Mouse (Mus musculus) limb, embryonic 13.5 days (tissue): ENCODE data around the gene Impdh2. TPM values are rescaled to one million over a fixed set of nuclear protein-coding genes. Genes with fewer than 3 reads are reported as not detected.
A peak's percentile ranks its signal among the peaks of the same experiment; 100 is the strongest.

Experiments used
- ATAC-seq: fragments of 200-750 bp; cut with Nextera tagmentation; 2 replicates; pipeline ENCODE4 v1.8.0; 2017; ENCODE audit warnings: low read depth, moderate number of reproducible peaks, moderate TSS enrichment; ENCODE audit not compliant: low FRiP score
- H3K27ac ChIP-seq: fragments of 300-500 bp; sonication (generic); 2 replicates; pipeline ENCODE4 v1.5.1; 2015; ENCODE audit warnings: inconsistent platforms, mild to moderate bottlenecking, moderate library complexity
- H3K27me3 ChIP-seq: fragments of 300-500 bp; sonication (generic); 2 replicates; pipeline ENCODE4 v1.6.1; 2015; ENCODE audit warnings: mild to moderate bottlenecking, inconsistent platforms
- H3K36me3 ChIP-seq: fragments of 300-500 bp; sonication (generic); 2 replicates; pipeline ENCODE4 v1.6.1; 2015; ENCODE audit warnings: inconsistent platforms, mild to moderate bottlenecking, moderate library complexity
- H3K4me1 ChIP-seq: fragments of 300-500 bp; sonication (generic); 2 replicates; pipeline ENCODE4 v1.6.1; 2015; ENCODE audit warnings: inconsistent platforms
- H3K4me2 ChIP-seq: fragments of 300-500 bp; sonication (generic); replicated peaks from 2 replicates; pipeline ENCODE4 v1.6.1; 2015; ENCODE audit warnings: inconsistent platforms, mild to moderate bottlenecking, moderate library complexity
- H3K4me3 ChIP-seq: fragments of 300-500 bp; sonication (generic); 2 replicates; pipeline ENCODE4 v1.5.1; 2015; ENCODE audit warnings: moderate library complexity, mild to moderate bottlenecking, inconsistent platforms
- H3K9ac ChIP-seq: fragments of 300-500 bp; sonication (generic); 2 replicates; pipeline ENCODE4 v1.6.1; 2015; ENCODE audit warnings: mild to moderate bottlenecking, inconsistent platforms
- H3K9me3 ChIP-seq: fragments of 300-500 bp; sonication (generic); 2 replicates; pipeline ENCODE4 v1.6.1; 2016; ENCODE audit warnings: inconsistent platforms
- WGBS: fragments of 180-500 bp; shearing (Covaris S2); methylation state at CpG from one replicate; pipeline ENCODE4 v1.1.7; 2015; 5-methylcytosine and 5-hydroxymethylcytosine counted together
- polyA plus RNA-seq: library from polyadenylated mRNA; unstranded; fragments of >200 nt; fragmentation: Nextera tagmentation; extraction: Ambion mirVana; gene quantifications from 2 replicates; pipeline ENCODE4 v1.2.1, GENCODE M21; 2015

Gene Impdh2
- polyA plus RNA-seq, 1 experiment from 2014 or later: 188 TPM

DNA sequence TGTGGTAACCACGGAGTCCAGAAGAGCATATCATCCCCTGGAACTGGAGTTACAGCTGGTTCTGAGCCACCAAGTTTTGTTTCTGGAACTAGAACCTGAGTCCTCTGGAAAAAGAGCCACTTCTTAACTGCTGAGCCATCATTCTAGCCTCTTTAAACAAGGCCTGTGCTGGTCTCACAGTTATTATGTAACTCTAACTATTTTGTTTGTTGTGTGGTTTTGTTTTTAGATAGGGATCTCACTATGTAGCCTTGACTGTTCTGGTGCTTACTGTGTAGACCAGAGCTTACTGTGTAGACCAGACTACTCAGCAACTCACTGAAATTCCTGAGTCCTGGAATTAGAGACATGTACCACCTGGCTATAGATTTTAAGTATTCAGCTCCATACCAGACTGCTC, 13.2 kb upstream of the Impdh2 start:
- Histone ChIP-seq H3K27ac (no peak overlapping the region), H3K9me3 (no peaks in the 10 kb centered on the region), H3K4me2 (no peak overlapping the region), H3K36me3 (peaks cover 88% of the 10 kb centered on the region), H3K9ac (no peak overlapping the region), H3K4me1 (no peaks in the 10 kb centered on the region), H3K4me3 (no peak overlapping the region), H3K27me3 (no peaks in the 10 kb centered on the region)
- WGBS: 95% methylated on average over 1 of the region's 1 CpGs
- no peak for ATAC-seq

DNA sequence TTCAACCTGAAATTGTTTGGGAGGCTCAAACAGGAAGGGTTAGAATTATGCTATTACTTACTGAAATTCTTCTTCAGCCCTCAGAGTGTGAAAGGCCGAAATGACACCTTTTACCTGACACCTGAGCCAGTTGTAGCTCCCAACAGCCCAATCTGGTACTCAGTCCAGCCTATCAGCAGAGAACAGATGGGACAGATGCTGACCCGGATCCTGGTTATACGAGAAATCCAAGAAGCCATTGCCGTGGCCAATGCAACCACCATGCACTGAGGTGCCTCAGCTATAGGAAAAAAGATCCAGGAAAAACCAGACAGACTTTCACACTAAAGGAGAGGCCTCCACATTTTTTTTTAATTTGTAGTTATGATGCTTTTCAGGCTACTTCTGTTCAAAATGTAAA, 917 bp upstream of the Impdh2 start:
- Histone ChIP-seq H3K27me3 (no peaks in the 10 kb centered on the region), H3K4me3 (no peak overlapping the region), H3K9ac (no peak overlapping the region), H3K4me2 (no peak overlapping the region), H3K4me1 (peaks cover 13% of the 10 kb centered on the region), H3K36me3 (peaks cover 79% of the 10 kb centered on the region), H3K27ac (no peak overlapping the region; the same call in 1 of the 2 replicates), H3K9me3 (no peaks in the 10 kb centered on the region)
- WGBS: 85% methylated on average over 4 of the region's 4 CpGs
- ATAC-seq: no peak

DNA sequence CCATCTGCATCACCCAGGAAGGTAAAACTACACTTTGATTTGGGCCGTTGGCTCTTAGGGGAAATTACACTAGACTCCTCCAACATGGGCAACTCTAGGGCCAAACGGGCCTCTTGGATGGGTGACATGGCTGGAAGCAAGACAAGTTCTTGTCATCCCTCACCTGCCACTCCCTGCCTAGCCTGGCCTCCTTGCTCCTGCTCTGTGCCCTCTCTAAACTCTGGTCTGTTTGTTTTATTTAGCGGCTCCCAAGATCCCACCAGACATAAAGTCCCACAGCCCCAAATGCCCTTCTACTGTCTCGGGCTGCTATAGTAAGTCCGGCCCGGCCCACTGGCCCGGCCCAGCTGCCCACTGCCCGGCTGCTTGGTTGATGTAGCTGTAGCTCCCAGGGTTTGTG, 3.6 kb downstream of the Impdh2 start:
- peaks cover 56% of the 10 kb centered on the region for H3K36me3 ChIP-seq

DNA sequence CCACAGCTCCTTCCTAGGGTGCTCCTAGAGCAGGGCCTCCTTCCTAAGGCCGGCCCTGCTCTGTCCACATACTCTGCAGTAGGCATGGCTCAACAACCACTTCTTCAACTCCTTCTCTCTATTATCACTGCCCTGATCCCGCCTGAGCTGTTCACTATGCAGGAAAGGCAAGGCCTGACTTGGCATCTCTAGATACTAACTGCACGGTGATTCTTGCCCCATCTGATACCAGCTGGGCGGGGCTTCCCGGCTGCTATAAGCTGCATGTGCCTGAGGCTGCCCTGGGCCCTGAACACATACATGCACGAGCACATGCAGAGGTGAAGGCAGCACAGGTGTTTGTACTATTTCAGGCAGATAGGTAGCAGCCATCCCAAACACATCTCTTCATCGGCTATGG, 4.0 kb downstream of the Impdh2 start:
- peaks cover 37% of the 10 kb centered on the region for H3K4me1 ChIP-seq
- no peak overlapping the region for H3K4me2 ChIP-seq
- peaks cover 51% of the 10 kb centered on the region for H3K36me3 ChIP-seq
- no peaks in the 10 kb centered on the region for H3K27me3 ChIP-seq
- ATAC-seq: no peak
- no peak overlapping the region for H3K9ac ChIP-seq
- H3K9me3 ChIP-seq: no peaks in the 10 kb centered on the region
- WGBS: 90% methylated on average over 7 of the region's 7 CpGs
- H3K4me3 ChIP-seq: no peak overlapping the region
- no peak overlapping the region for H3K27ac ChIP-seq

More for the DNA sequence above, 3.6 kb downstream of the Impdh2 start:
- ATAC-seq: no peak
- Histone ChIP-seq H3K9ac (no peak overlapping the region), H3K9me3 (no peaks in the 10 kb centered on the region), H3K27ac (no peak overlapping the region), H3K4me2 (no peak overlapping the region), H3K4me3 (no peak overlapping the region), H3K4me1 (peaks cover 32% of the 10 kb centered on the region), H3K27me3 (no peaks in the 10 kb centered on the region)
- WGBS: 88% methylated on average over 8 of the region's 8 CpGs

DNA sequence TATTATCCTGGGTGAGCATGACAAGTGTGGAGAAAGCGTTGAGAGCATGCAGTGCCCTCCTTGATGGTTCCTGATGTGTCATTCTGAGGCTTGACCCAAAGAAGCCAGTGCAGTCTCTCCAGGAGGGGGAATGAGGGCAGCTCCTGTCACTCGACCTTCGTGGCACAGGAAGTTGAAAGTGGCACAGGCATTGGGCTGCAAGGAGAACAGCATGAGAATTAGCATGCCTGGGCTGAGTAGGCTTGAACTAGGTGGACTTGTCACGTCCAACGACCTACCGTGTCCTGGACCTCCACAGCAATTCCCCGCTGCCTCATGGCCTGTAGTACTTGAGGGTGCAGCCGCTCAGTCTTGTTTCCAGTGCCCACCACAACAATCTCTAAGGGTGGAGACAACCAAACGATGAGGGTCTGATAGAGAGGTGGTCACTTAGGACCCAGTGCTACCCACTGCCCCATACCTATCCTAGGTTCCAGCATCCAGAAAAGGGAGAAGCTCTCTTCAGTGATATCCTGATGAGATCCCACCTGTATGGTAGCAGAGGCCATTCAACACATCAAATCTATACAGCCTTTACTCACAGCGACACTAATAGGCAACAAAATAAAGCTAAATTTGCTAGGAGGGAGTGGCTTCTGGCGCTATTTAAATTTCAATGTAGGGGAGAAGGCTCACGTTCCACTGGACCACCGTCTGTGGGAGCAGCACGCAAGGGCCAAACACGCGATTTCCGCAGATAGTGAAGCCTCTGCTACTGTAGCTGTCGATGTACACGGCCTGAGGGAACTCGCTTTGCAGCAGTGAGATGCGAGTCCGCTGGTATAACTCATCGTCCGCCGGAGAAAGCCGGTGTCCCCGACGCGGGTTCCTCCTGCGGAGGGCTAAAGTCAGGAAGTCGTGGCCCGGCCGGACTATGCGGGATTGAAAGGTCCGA, 6.1 kb downstream of the Impdh2 start:
- no peaks in the 10 kb centered on the region for H3K9me3 ChIP-seq
- H3K27me3 ChIP-seq: no peaks in the 10 kb centered on the region
- ATAC-seq: no peak
- H3K4me3 ChIP-seq: peak overlapping the region; percentile 71
- H3K9ac ChIP-seq: peak overlapping the region; percentile 85
- H3K4me1 ChIP-seq: peaks cover 45% of the 10 kb centered on the region
- H3K27ac ChIP-seq: peak overlapping the region; percentile 85
- WGBS: 11% methylated on average over 35 of the region's 35 CpGs
- H3K36me3 ChIP-seq: peaks cover 51% of the 10 kb centered on the region
- H3K4me2 ChIP-seq: peak overlapping the region; percentile 99

DNA sequence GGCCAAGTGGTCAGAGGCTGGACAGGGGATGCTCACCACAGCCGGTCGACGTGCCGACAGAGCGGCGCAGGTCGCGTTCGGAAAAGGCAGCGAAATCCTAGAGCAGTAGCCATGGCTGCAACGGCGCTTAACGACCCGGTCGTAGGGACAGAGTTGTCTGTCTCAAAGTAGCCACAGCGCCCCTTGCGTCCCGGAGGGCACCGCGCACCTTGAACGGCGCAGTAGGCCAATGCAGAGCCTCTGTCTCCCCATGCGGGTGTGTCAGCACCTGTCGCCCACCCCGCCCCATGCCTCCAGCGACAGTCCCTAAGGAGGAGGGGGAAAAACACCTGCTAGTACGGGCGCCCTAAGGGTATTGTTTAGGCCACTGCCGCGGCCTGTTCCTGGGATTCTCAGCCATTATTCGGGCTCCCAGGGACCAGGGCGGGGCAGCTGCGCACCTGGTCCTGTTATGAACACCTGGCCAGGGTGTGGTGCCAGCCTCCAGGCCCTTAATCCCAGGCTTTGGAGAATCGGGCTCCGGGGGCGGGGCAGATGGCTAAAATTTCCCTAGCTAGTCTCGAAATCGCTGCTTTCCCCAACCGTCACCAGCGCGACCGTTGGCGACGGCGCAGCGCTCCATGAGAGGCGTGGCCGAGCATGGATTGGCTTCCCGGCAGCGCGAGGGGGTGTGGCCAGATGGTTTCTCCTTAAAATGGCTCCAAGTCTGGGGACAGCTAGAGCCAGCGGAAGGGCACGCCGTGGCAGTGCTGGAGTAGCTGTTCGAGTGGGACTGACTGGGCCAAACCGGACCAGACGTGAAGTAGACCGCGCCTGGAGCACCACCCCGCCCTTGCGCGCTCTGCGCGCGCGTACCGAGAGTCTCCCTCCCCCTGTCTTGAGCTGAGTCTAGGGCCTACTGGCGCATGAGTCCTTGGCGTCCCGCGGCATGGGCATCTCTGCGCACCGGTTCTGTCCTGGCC, 7.0 kb downstream of the Impdh2 start, which contains the start of gene Ndufaf3:
Gene Ndufaf3 (minus strand): TSS at position 620 of the 962 bp plus-strand sequence.
- Histone ChIP-seq H3K4me3 (peak within 1 kb of the TSS; percentile 71), H3K9me3 (no peaks in the 10 kb centered on the region), H3K4me1 (peaks cover 37% of the 10 kb centered on the region), H3K27me3 (no peaks in the 10 kb centered on the region), H3K9ac (peak within 1 kb of the TSS; percentile 85), H3K27ac (peak within 1 kb of the TSS; percentile 85), H3K36me3 (peaks cover 52% of the 10 kb centered on the region), H3K4me2 (peak within 1 kb of the TSS; percentile 99)
- peak; percentile 87 for ATAC-seq
- WGBS: under 1% methylated on average over 73 of the region's 73 CpGs

DNA sequence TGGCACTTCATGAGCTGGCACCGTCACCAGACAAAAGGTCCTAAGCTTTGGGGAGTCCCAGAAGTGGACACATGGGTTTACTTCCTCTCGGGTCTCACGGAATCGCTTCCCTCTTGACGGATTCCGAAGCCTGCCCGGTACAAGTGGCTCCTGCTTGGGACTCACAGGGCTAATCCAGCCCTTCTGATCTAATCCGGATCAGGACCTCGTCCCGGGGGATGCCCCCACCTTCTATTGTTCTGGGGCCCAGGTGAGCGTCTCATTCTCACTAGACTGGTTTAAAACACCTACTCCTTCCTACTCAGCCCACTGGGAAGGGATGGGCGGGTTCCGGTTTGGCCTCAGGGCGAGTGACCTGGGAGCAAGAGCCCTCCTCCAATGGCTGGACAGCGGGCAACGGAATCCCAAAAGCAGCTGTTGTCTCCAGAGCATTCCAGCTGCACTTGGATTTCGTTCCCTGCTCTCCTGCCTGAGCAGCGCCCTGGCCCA, 7.9 kb downstream of the Impdh2 start:
- Histone ChIP-seq H3K9ac (peak overlapping the region; percentile 85), H3K4me2 (peak overlapping the region; percentile 99), H3K27ac (peak overlapping the region; percentile 85), H3K4me1 (peaks cover 37% of the 10 kb centered on the region), H3K36me3 (peaks cover 54% of the 10 kb centered on the region), H3K4me3 (peak overlapping the region; percentile 71), H3K9me3 (no peaks in the 10 kb centered on the region), H3K27me3 (no peaks in the 10 kb centered on the region)
- 12% methylated on average over 18 of the region's 18 CpGs for WGBS
- no peak for ATAC-seq

DNA sequence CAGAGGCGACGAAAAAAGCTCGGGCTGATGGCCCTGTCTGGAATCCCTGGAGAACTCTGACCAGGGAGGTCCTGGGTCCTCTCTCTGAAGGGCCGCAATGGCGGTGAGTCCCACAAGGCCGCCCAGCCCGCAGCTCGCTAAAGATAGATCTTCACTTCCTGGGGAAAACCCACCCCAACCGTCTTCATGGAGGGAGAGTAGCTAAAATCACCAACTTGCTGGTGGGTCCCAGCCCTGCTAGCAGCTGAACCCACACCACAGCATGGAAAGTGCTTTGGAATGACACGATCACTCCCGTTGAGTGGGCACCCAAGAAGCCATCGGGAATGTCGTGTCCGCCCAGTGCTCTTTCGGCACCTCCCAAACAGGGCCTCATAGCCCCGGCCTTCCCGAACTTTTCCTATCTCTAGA, 8.4 kb downstream of the Impdh2 start:
- WGBS: 81% methylated on average over 17 of the region's 17 CpGs

DNA sequence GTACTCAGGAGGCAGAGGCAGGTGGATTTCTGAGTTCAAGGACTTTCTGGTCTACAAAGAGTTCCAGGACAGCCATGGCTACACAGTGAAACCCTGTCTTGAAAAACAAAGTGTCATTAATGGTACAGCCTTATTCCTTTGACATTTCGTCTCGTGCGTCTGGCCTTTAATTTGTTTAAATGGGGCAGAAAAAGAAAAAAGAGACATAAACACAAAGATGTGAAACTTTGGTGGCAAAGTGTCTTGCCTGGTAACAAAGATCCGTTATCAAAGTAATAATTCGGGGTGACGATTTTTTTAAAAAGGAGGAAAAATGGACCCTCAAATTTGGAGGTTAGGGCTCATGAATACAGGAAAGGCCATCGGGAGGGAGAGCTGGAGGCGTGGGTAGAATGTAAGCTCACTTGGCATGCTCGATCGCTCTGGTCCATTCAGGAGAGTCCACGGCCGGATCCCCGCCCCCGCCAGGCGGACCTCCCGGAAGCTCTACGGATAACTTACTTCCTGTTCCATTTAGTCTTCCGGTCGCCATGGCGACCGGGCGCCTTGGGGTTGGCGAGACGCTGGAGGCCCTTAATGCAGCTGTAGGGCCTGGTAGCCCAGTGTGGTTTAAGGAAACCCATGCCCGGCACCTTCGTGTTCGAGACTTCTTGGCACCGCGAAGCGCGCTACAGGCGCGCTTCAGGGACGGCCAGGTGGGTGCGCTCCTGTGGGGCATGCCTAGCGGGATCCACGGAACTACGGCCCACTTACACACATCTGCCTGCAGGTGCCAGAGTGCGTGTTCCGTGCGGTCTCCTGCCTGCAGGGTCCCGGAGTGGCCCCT, 9.5 kb downstream of the Impdh2 start, which contains the start of gene Dalrd3:
Gene Dalrd3 (plus strand): TSS at position 506 of the 826 bp plus-strand sequence.
- 7% methylated on average over 42 of the region's 42 CpGs for WGBS
- Histone ChIP-seq H3K27ac (peak within 1 kb of the TSS; percentile 65), H3K36me3 (peaks cover 54% of the 10 kb centered on the region), H3K9me3 (no peaks in the 10 kb centered on the region), H3K4me2 (peak within 1 kb of the TSS; percentile 99), H3K9ac (peak within 1 kb of the TSS; percentile 78), H3K27me3 (no peaks in the 10 kb centered on the region), H3K4me1 (peaks cover 43% of the 10 kb centered on the region), H3K4me3 (peak within 1 kb of the TSS; percentile 71)
- ATAC-seq: peak; percentile 63

More for the DNA sequence above, 8.4 kb downstream of the Impdh2 start:
- Histone ChIP-seq H3K27ac (peak overlapping the region; percentile 85; the same call in 1 of the 2 replicates), H3K4me3 (peak overlapping the region; percentile 71), H3K9me3 (no peaks in the 10 kb centered on the region), H3K27me3 (no peaks in the 10 kb centered on the region), H3K36me3 (peaks cover 54% of the 10 kb centered on the region), H3K9ac (peak overlapping the region; percentile 85; the same call in 1 of the 2 replicates), H3K4me2 (peak overlapping the region; percentile 99), H3K4me1 (peaks cover 37% of the 10 kb centered on the region)
- ATAC-seq: no peak

DNA sequence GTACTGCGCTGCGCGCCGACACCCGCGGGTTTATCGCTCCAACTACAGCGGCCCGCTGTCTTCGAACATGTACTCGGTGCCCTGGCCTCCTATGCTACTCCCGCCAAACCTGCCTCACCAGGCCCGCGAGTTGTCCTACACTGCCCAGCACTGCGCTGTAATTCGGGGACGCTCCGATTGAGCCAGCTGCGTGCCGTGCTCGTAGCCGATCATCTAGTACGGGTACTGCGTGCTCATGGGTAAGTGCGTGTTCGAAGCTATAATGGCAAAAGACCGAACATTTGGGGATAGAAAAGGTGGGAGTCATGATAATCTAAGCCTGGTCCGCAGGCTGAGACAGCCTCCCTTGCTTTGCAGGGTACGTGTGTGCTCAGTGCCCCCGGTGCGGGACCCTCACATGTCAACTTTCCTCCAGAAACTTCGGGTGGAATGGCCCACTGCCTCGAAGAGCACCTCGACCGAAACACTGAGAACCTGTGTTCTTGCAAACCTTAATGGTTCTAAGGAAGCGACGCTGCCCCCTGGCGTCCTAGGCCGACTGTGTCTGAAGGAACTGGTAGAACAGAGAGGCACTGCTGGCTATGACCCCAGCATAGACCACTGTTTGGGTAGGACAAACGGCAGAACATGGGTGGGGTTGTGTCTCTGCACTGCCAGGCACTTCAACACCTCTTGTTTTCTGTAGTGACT, 10.3 kb downstream of the Impdh2 start:
- ATAC-seq: no peak
- no peaks in the 10 kb centered on the region for H3K9me3 ChIP-seq
- peaks cover 50% of the 10 kb centered on the region for H3K4me1 ChIP-seq
- peak overlapping the region; percentile 99 for H3K4me2 ChIP-seq
- peak overlapping the region; percentile 65 for H3K27ac ChIP-seq
- peaks cover 54% of the 10 kb centered on the region for H3K36me3 ChIP-seq
- no peaks in the 10 kb centered on the region for H3K27me3 ChIP-seq
- peak overlapping the region; percentile 68 for H3K4me3 ChIP-seq
- peak overlapping the region; percentile 78 for H3K9ac ChIP-seq
- WGBS: 2% methylated on average over 40 of the region's 40 CpGs
